Mouse (Mus musculus): ENCODE measurements around the gene Saysd1. TPM values are rescaled to one million over a fixed set of nuclear protein-coding genes. Genes with fewer than 3 reads are reported as not detected.

The Saysd1 gene
- polyA plus RNA-seq, 2 experiments = 1.9 to 4.1 TPM

- under 1% methylated on average over 56 of the region's 56 CpGs for WGBS (ENCODE audit: insufficient replicate concordance)
- no peaks in the 10 kb centered on the region for H3K27me3 ChIP-seq (ENCODE audit: control insufficient read depth, insufficient read depth, low read length)
- DNase-seq (ENCODE audit: low read depth in 3 of 3, low spot score in 3 of 3) (peak; percentile 64 to 72 (median 66)), ATAC-seq (ENCODE audit: insufficient read depth) (peak; percentile 98)
- H3K9ac ChIP-seq (replicated peaks) = peak overlapping the region; percentile 45
- H3K27ac ChIP-seq = peak overlapping the region; percentile 38
- no peaks in the 10 kb centered on the region for H3K9me3 ChIP-seq (ENCODE audit: control insufficient read depth, low read length)
- H3K4me1 ChIP-seq (replicated peaks; ENCODE audit: control insufficient read depth in 2 of 2, insufficient read depth in 2 of 2, low read length in 1 of 2) = peaks cover 7 to 27% of the 10 kb centered on the region in 2 experiments
- H3K36me3 ChIP-seq (replicated peaks; ENCODE audit: control insufficient read depth, insufficient read depth, low read depth) = no peaks in the 10 kb centered on the region
- H3K4me3 ChIP-seq (ENCODE audit: insufficient read depth in 1 of 2, low read depth in 2 of 2, low read length in 2 of 2) = peak overlapping the region; percentile 55 to 65
- TF ChIP-seq CTCF (IDR thresholded peaks at IDR 0.05; ENCODE audit: low read depth) (no peak), EP300 (IDR thresholded peaks at IDR 0.05; ENCODE audit: low read depth) (no peak)
- H3K4me2 ChIP-seq (ENCODE audit: low read depth) = peak overlapping the region; percentile 69
Observed at GRCm38 (mm10) chr14:20082536-20083325, 55.6 kb downstream of the Saysd1 start.

- Histone ChIP-seq H3K9ac (replicated peaks) (no peak overlapping the region), H3K36me3 (replicated peaks; ENCODE audit: control insufficient read depth, insufficient read depth, low read depth) (no peaks in the 10 kb centered on the region), H3K4me3 (ENCODE audit: insufficient read depth in 1 of 2, low read depth in 2 of 2, low read length in 2 of 2) (peak overlapping the region in 1 of 2 experiments; percentile 55; a peak in 2 of 4 replicates), H3K9me3 (ENCODE audit: control insufficient read depth, low read length) (no peaks in the 10 kb centered on the region), H3K27ac (no peak overlapping the region; the same call in 1 of the 2 replicates), H3K4me2 (ENCODE audit: low read depth) (peak overlapping the region; percentile 69), H3K4me1 (replicated peaks; ENCODE audit: control insufficient read depth in 2 of 2, insufficient read depth in 2 of 2, low read length in 1 of 2) (peaks cover 7 to 27% of the 10 kb centered on the region in 2 experiments), H3K27me3 (ENCODE audit: control insufficient read depth, insufficient read depth, low read length) (no peaks in the 10 kb centered on the region)
- ATAC-seq (ENCODE audit: insufficient read depth) (no peak), DNase-seq (ENCODE audit: low read depth in 3 of 3, low spot score in 3 of 3) (no peak)
- WGBS (ENCODE audit: insufficient replicate concordance) = 40% methylated on average over 5 of the region's 5 CpGs
- no peak for TF ChIP-seq EP300 (IDR thresholded peaks at IDR 0.05; ENCODE audit: low read depth)
- TF ChIP-seq CTCF (IDR thresholded peaks at IDR 0.05; ENCODE audit: low read depth) = no peak
Observed at GRCm38 (mm10) chr14:20081937-20082533, 56.3 kb downstream of the Saysd1 start.

DNA sequence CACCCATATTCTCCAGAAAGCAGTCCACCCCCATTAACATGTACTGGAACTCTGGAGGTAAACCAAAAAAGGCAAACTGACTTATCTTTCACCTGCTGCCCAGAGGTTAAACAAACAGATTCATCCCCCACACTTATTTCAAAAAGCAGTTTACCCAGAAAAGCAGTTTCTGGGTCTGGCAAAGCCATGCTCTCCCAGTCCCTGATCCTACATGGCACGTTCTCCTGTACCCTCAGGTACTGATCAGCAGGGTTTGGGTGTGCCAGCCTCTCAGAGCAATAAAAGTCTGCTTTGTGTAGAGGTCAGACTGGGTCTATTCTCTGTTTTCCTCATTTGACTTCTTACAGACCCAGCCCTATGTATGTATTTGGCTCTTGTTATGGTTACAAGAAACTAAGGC lies 57.2 kb downstream of the Saysd1 start:
- Histone ChIP-seq H3K36me3 (replicated peaks; ENCODE audit: control insufficient read depth, insufficient read depth, low read depth) (no peaks in the 10 kb centered on the region), H3K4me1 (replicated peaks; ENCODE audit: control insufficient read depth in 2 of 2, insufficient read depth in 2 of 2, low read length in 1 of 2) (peaks cover 7 to 27% of the 10 kb centered on the region in 2 experiments)
- WGBS (ENCODE audit: insufficient replicate concordance) = 57% methylated on average over 1 of the region's 1 CpGs

GRCm38 (mm10) chr14:20077181-20077580 lies 61.2 kb downstream of the Saysd1 start:
- no peak overlapping the region for H3K4me3 ChIP-seq (ENCODE audit: insufficient read depth in 1 of 2, low read depth in 2 of 2, low read length in 2 of 2)
- H3K9me3 ChIP-seq (ENCODE audit: control insufficient read depth, low read length) = no peaks in the 10 kb centered on the region
- H3K4me1 ChIP-seq (replicated peaks; ENCODE audit: control insufficient read depth in 2 of 2, insufficient read depth in 2 of 2, low read length in 1 of 2) = peaks cover 4 to 20% of the 10 kb centered on the region in 2 experiments
- H3K4me2 ChIP-seq (ENCODE audit: low read depth) = no peak overlapping the region
- H3K9ac ChIP-seq (replicated peaks) = no peak overlapping the region
- H3K27me3 ChIP-seq (ENCODE audit: control insufficient read depth, insufficient read depth, low read length) = no peaks in the 10 kb centered on the region
- WGBS (ENCODE audit: insufficient replicate concordance) = 55% methylated on average over 6 of the region's 6 CpGs
- no peaks in the 10 kb centered on the region for H3K36me3 ChIP-seq (replicated peaks; ENCODE audit: control insufficient read depth, insufficient read depth, low read depth)
- H3K27ac ChIP-seq = no peak overlapping the region
- ATAC-seq (ENCODE audit: insufficient read depth) (no peak), DNase-seq (ENCODE audit: low read depth in 3 of 3, low spot score in 3 of 3) (no peak)
- TF ChIP-seq EP300 (IDR thresholded peaks at IDR 0.05; ENCODE audit: low read depth) = no peak
- no peak for TF ChIP-seq CTCF (IDR thresholded peaks at IDR 0.05; ENCODE audit: low read depth)

More for the DNA sequence above, 57.2 kb downstream of the Saysd1 start:
- ATAC-seq (ENCODE audit: insufficient read depth) (no peak), DNase-seq (ENCODE audit: low read depth in 3 of 3, low spot score in 3 of 3) (no peak)
- Histone ChIP-seq H3K27ac (no peak overlapping the region), H3K9ac (replicated peaks) (no peak overlapping the region), H3K4me2 (ENCODE audit: low read depth) (no peak overlapping the region), H3K27me3 (ENCODE audit: control insufficient read depth, insufficient read depth, low read length) (no peaks in the 10 kb centered on the region), H3K9me3 (ENCODE audit: control insufficient read depth, low read length) (no peaks in the 10 kb centered on the region), H3K4me3 (ENCODE audit: insufficient read depth in 1 of 2, low read depth in 2 of 2, low read length in 2 of 2) (no peak overlapping the region)
- TF ChIP-seq CTCF (IDR thresholded peaks at IDR 0.05; ENCODE audit: low read depth) (no peak), EP300 (IDR thresholded peaks at IDR 0.05; ENCODE audit: low read depth) (no peak)

GRCm38 (mm10) chr14:20075544-20075943 lies 62.8 kb downstream of the Saysd1 start:
- H3K36me3 ChIP-seq (replicated peaks; ENCODE audit: control insufficient read depth, insufficient read depth, low read depth) = no peaks in the 10 kb centered on the region
- H3K27me3 ChIP-seq (ENCODE audit: control insufficient read depth, insufficient read depth, low read length) = no peaks in the 10 kb centered on the region
- no peak overlapping the region for H3K9ac ChIP-seq (replicated peaks)
- H3K4me2 ChIP-seq (ENCODE audit: low read depth) = no peak overlapping the region
- DNase-seq (ENCODE audit: low read depth in 3 of 3, low spot score in 3 of 3) (no peak), ATAC-seq (ENCODE audit: insufficient read depth) (no peak)
- no peak overlapping the region for H3K4me3 ChIP-seq (ENCODE audit: insufficient read depth in 1 of 2, low read depth in 2 of 2, low read length in 2 of 2)
- H3K9me3 ChIP-seq (ENCODE audit: control insufficient read depth, low read length) = no peaks in the 10 kb centered on the region
- 77% methylated on average over 7 of the region's 7 CpGs for WGBS (ENCODE audit: insufficient replicate concordance)
- H3K4me1 ChIP-seq (replicated peaks; ENCODE audit: control insufficient read depth in 2 of 2, insufficient read depth in 2 of 2, low read length in 1 of 2) = peaks cover 0 to 11% of the 10 kb centered on the region in 2 experiments; a peak in 2 of 4 replicates
- TF ChIP-seq EP300 (IDR thresholded peaks at IDR 0.05; ENCODE audit: low read depth) (no peak), CTCF (IDR thresholded peaks at IDR 0.05; ENCODE audit: low read depth) (no peak)
- no peak overlapping the region for H3K27ac ChIP-seq
